Mouse (Mus musculus) C2C12 (cell line): Measurements from ENCODE around the gene Bpgm.

Source experiments
- CEBPB ChIP-seq: IDR thresholded peaks from one replicate; pipeline ENCODE4 v1.6.1; 2011; ENCODE audit warnings: low read depth, mild to moderate bottlenecking, control low read depth, moderate library complexity
- CTCF ChIP-seq: IDR thresholded peaks from one replicate; pipeline ENCODE4 v1.5.1; 2011; ENCODE audit not compliant: control insufficient read depth, insufficient read depth, insufficient read length
- FOSL1 ChIP-seq: IDR thresholded peaks from one replicate; pipeline ENCODE4 v1.8.0; 2011; ENCODE audit warnings: mild to moderate bottlenecking, low read length; ENCODE audit not compliant: poor library complexity, insufficient read depth, severe bottlenecking
- MAX ChIP-seq: IDR thresholded peaks from one replicate; pipeline ENCODE4 v1.6.1; 2011; ENCODE audit warnings: mild to moderate bottlenecking, control low read depth
- MYOD1 ChIP-seq: IDR thresholded peaks from one replicate; pipeline ENCODE4 v1.6.1; 2011; ENCODE audit warnings: low read depth; ENCODE audit not compliant: control insufficient read depth, insufficient read length

DNA sequence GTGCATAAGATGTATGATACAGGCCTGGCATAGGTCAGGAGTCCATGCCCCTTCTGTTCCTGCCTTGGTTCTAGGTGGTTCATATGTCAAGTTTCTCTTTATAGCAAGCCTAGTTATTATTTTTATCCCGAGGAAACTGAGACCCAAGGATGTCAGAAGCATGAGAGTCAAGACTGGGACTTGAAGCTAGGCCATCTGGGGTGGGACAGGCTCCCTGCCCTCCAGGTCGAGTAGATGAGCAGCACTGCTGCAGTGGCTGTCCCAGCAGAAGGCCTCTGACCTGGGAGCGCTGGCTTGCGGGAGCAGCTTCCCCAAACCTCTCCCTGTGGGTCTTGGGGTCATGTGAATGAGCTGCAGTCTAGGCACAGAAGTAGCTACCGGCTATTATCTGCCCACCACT is 47.5 kb downstream of the Bpgm start:
- no peak for TF ChIP-seq MAX
- no peak for TF ChIP-seq CTCF
- TF ChIP-seq FOSL1, result no peak
- TF ChIP-seq MYOD1, result no peak
- no peak for TF ChIP-seq CEBPB
